Mouse (Mus musculus): ENCODE results near the gene C530008M17Rik.

GRCm38 (mm10) chr5:76702104-76702503 is 45.8 kb downstream of the C530008M17Rik start:
- TF ChIP-seq POLR2A (IDR thresholded peaks at IDR 0.05; ENCODE audit: extremely low read depth, insufficient read depth, low read length) (no peak), CTCF (IDR thresholded peaks at IDR 0.05; ENCODE audit: extremely low read depth, insufficient read depth, low read length) (no peak)

Data from cortical plate, adult 2 months (tissue).